24 mouse cellular contexts compared by ENCODE assay signal in genomic region chr1:45523601-45524000, GRCm38 (mm10).
"Had no signal": no experiment of that assay in that cellular context is flagged by ENCODE, and none has a peak within 500 bp of the region (broad histone marks: within the 10 kb centered on the region; RNA-seq: fewer than 3 reads in every experiment).

No protein-coding gene starts in this region.

- H3K36me3 ChIP-seq: heart, embryonic 10.5 days; heart, embryonic 13.5 days; heart, embryonic 15.5 days; hindbrain, embryonic 13.5 days; hindbrain, embryonic 15.5 days; limb, embryonic 10.5 days; limb, embryonic 12.5 days; liver, embryonic 13.5 days; liver, embryonic 15.5 days had no signal

- H3K4me3 ChIP-seq: gastrocnemius, adult 2 months; heart, embryonic 10.5 days; heart, embryonic 13.5 days; heart, embryonic 15.5 days; hindbrain, embryonic 13.5 days; hindbrain, embryonic 15.5 days; layer of hippocampus, adult 2 months; left cerebral cortex, adult 2 months; limb, embryonic 10.5 days; limb, embryonic 12.5 days; liver, embryonic 13.5 days; liver, embryonic 15.5 days had no signal

- H3K4me2 ChIP-seq: heart, embryonic 13.5 days; heart, embryonic 15.5 days; hindbrain, embryonic 13.5 days; hindbrain, embryonic 15.5 days; limb, embryonic 12.5 days; liver, embryonic 11.5 days; liver, embryonic 13.5 days; liver, embryonic 15.5 days had no signal

- H3K27ac ChIP-seq: gastrocnemius, adult 2 months; heart, embryonic 10.5 days; heart, embryonic 13.5 days; heart, embryonic 15.5 days; hindbrain, embryonic 13.5 days; hindbrain, embryonic 15.5 days; hindbrain, postnatal 0 days; kidney, postnatal 0 days; layer of hippocampus, adult 2 months; left cerebral cortex, adult 2 months; limb, embryonic 10.5 days; limb, embryonic 12.5 days; liver, embryonic 13.5 days; liver, embryonic 15.5 days had no signal

- ATAC-seq: forebrain, embryonic 16.5 days; hindbrain, postnatal 0 days; intestine, embryonic 16.5 days; liver, postnatal 0 days had no signal

- H3K4me1 ChIP-seq: heart, embryonic 10.5 days; heart, embryonic 13.5 days; heart, embryonic 15.5 days; hindbrain, embryonic 13.5 days; hindbrain, embryonic 15.5 days; limb, embryonic 10.5 days; limb, embryonic 12.5 days; liver, embryonic 13.5 days; liver, embryonic 15.5 days had no signal

- H3K27me3 ChIP-seq: heart, embryonic 13.5 days; heart, embryonic 15.5 days; hindbrain, embryonic 13.5 days; hindbrain, embryonic 15.5 days; limb, embryonic 12.5 days; liver, embryonic 13.5 days; liver, embryonic 15.5 days had no signal

- DNase-seq: gastrocnemius, adult 2 months; gastrocnemius, postnatal 10 days; gastrocnemius, postnatal 25 days; heart, adult 18-20 months; heart, postnatal 14 days; heart, postnatal 36 days; liver; liver, embryonic 13.5 days; liver, postnatal 0 days had no signal

- H3K9ac ChIP-seq: heart, embryonic 13.5 days; heart, embryonic 15.5 days; hindbrain, embryonic 13.5 days; hindbrain, embryonic 15.5 days; limb, embryonic 12.5 days; liver, embryonic 13.5 days; liver, embryonic 15.5 days; liver, postnatal 0 days had no signal

- H3K9me3 ChIP-seq: heart, embryonic 10.5 days; heart, embryonic 13.5 days; heart, embryonic 15.5 days; hindbrain, embryonic 13.5 days; hindbrain, embryonic 15.5 days; limb, embryonic 10.5 days; limb, embryonic 12.5 days; liver, embryonic 13.5 days; liver, embryonic 15.5 days had no signal
